Mouse (Mus musculus): ENCODE results near the gene Kctd2. TPM values are rescaled to one million over a fixed set of nuclear protein-coding genes. Genes with fewer than 3 reads are reported as not detected.
A peak's percentile ranks its signal among the peaks of the same experiment; 100 is the strongest.

Kctd2 gene
- total and polyA plus RNA-seq, 3 experiments, result 6.8 to 14.0 (median 13.7) TPM

DNA sequence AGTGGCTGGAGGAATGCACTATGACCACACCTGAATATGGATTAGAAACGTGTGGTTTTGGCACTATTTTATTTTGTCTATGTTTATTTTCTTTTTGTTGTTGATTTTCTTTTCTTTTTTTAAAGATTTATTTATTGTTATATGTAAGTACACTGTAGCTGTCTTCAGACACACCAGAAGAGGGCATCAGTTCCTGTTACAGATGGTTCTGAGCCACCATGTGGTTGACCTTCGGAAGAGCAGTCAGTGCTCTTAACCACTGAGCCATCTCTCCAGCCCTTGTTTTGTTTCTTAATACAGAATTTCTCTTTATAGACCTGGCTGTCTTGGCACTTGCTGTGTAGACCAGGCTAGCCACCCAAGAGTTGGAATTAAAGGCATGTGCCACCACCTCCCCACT, 47.2 kb upstream of the Kctd2 start:
- no peaks in the 10 kb centered on the region for H3K9me3 ChIP-seq (replicated peaks; ENCODE audit: low read length)
- H3K4me3 ChIP-seq (replicated peaks in 1 of 3; ENCODE audit: low read depth in 2 of 3, low read length in 2 of 3, poor library complexity in 1 of 3), result no peak overlapping the region
- in situ Hi-C loops (cut with MboI; ENCODE audit: low pct_ligation_motif_present, low pct_unique_long_range_greater_than_20kb, low sequenced_read_pairs), result no loop called here
- peak in 1 of 2 experiments; percentile 71; a peak in 2 of 4 replicates for TF ChIP-seq CTCF (conservative IDR thresholded peaks at IDR 0.05 in 1 of 2, IDR thresholded peaks at IDR 0.05 in 1 of 2; ENCODE audit: low read depth in 2 of 2, low read length in 2 of 2)
- no peak for TF ChIP-seq ETS1 (conservative IDR thresholded peaks at IDR 0.05; ENCODE audit: low read depth, low read length)
- H3K4me1 ChIP-seq (ENCODE audit: control insufficient read depth in 1 of 2, insufficient read depth in 2 of 2), result peaks cover 5 to 10% of the 10 kb centered on the region in 2 experiments
- H3K79me2 ChIP-seq (replicated peaks; ENCODE audit: control insufficient read depth, extremely low read depth, insufficient read depth, poor library complexity, severe bottlenecking), result no peaks in the 10 kb centered on the region
- DNase-seq (ENCODE audit: extremely low read depth), result no peak
- dilution Hi-C loops (cut with MboI; ENCODE audit: extremely low pct_ligation_motif_present, extremely low pct_unique_long_range_greater_than_20kb, low sequenced_read_pairs), result no loop called here
- H3K27me3 ChIP-seq (replicated peaks), result peaks cover 92% of the 10 kb centered on the region
- H3K36me3 ChIP-seq (replicated peaks in 1 of 2; ENCODE audit: control insufficient read depth in 1 of 2, insufficient read depth in 1 of 2, low read length in 1 of 2), result no peaks in the 10 kb centered on the region
- no peak overlapping the region for H3K4me2 ChIP-seq (ENCODE audit: insufficient read depth, low read depth, poor library complexity, severe bottlenecking)
- no peak overlapping the region for H3K27ac ChIP-seq (ENCODE audit: insufficient read depth, low read depth)
- no peak overlapping the region for H3K9ac ChIP-seq (ENCODE audit: insufficient read depth, low read depth)

DNA sequence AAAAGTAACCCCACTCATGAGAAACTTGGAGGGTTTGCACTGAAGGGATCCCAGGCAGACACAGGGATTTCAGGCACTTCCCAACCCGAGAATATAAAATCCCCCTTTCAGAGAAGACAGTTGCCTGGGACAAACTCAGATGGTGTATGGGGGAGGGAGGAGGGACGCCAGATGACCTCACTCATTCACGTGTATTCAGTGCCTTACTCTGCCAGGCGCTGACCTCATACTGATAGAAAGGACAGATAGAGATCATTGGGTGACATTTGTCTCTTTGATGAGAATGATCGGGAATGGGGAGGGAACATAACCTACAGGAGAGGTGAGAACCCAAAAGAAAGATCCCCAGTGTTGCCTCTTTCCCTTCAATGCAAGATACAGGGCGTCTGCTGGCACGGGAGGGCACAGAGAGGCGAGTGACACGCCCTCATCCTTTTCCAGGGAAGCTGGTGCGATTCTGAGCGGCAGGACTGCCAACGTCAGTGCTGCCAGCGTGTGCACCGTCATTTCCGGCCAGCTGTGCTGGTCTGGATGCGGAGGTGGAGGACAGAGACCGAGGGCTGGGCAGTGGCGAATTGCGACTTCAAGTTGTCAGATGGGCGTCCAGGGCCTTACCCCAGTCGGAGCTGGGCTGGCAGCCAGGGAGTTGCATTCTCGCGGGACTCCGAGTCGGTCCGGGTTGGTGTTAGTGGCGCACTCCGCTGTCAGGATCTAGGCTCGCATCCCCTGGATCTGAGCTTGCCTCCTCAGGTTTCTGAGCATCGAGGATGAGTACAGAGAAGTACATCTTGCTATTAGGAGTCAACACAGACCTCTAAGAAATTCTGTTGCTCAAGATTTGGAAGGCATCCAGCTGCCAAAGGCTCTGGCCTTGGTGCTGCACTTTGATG, 45.9 kb upstream of the Kctd2 start:
- no peaks in the 10 kb centered on the region for H3K36me3 ChIP-seq (replicated peaks in 1 of 2; ENCODE audit: control insufficient read depth in 1 of 2, insufficient read depth in 1 of 2, low read length in 1 of 2)
- H3K4me1 ChIP-seq (ENCODE audit: control insufficient read depth in 1 of 2, insufficient read depth in 2 of 2), result peaks cover 4 to 10% of the 10 kb centered on the region in 2 experiments; a peak in 3 of 4 replicates
- H3K4me2 ChIP-seq (ENCODE audit: insufficient read depth, low read depth, poor library complexity, severe bottlenecking), result peak overlapping the region; percentile 94
- in situ Hi-C loops (cut with MboI; ENCODE audit: low pct_ligation_motif_present, low pct_unique_long_range_greater_than_20kb, low sequenced_read_pairs) (no loop called here), dilution Hi-C loops (cut with MboI; ENCODE audit: extremely low pct_ligation_motif_present, extremely low pct_unique_long_range_greater_than_20kb, low sequenced_read_pairs) (no loop called here)
- H3K27me3 ChIP-seq (replicated peaks), result peaks cover 92% of the 10 kb centered on the region
- H3K79me2 ChIP-seq (replicated peaks; ENCODE audit: control insufficient read depth, extremely low read depth, insufficient read depth, poor library complexity, severe bottlenecking), result no peaks in the 10 kb centered on the region
- H3K9me3 ChIP-seq (replicated peaks; ENCODE audit: low read length), result peaks cover 10% of the 10 kb centered on the region
- peak overlapping the region; percentile 35 for H3K9ac ChIP-seq (ENCODE audit: insufficient read depth, low read depth)
- TF ChIP-seq CHD2 (IDR thresholded peaks at IDR 0.05; ENCODE audit: low read length), result peak; percentile 75; the same call in 1 of the 2 replicates
- peak; percentile 49; the same call in 1 of the 2 replicates for TF ChIP-seq BHLHE40 (IDR thresholded peaks at IDR 0.05; ENCODE audit: low read depth, low read length)
- TF ChIP-seq E2F4 (IDR thresholded peaks at IDR 0.05; ENCODE audit: insufficient replicate concordance, low read depth, low read length), result no peak
- TF ChIP-seq ETS1 (conservative IDR thresholded peaks at IDR 0.05; ENCODE audit: low read depth, low read length), result no peak
- TF ChIP-seq GABPA (IDR thresholded peaks at IDR 0.05; ENCODE audit: insufficient replicate concordance, low read depth, low read length), result no peak
- TF ChIP-seq SIN3A (IDR thresholded peaks at IDR 0.05; ENCODE audit: low read length), result peak; percentile 77
- no peak for TF ChIP-seq ZNF384 (IDR thresholded peaks at IDR 0.05; ENCODE audit: low read depth, low read length)
- no peak overlapping the region for H3K27ac ChIP-seq (ENCODE audit: insufficient read depth, low read depth)
- no peak for DNase-seq (ENCODE audit: extremely low read depth)
- H3K4me3 ChIP-seq (replicated peaks in 1 of 3; ENCODE audit: low read depth in 2 of 3, low read length in 2 of 3, poor library complexity in 1 of 3), result peak overlapping the region in 2 of 3 experiments; percentile 17 to 57

DNA sequence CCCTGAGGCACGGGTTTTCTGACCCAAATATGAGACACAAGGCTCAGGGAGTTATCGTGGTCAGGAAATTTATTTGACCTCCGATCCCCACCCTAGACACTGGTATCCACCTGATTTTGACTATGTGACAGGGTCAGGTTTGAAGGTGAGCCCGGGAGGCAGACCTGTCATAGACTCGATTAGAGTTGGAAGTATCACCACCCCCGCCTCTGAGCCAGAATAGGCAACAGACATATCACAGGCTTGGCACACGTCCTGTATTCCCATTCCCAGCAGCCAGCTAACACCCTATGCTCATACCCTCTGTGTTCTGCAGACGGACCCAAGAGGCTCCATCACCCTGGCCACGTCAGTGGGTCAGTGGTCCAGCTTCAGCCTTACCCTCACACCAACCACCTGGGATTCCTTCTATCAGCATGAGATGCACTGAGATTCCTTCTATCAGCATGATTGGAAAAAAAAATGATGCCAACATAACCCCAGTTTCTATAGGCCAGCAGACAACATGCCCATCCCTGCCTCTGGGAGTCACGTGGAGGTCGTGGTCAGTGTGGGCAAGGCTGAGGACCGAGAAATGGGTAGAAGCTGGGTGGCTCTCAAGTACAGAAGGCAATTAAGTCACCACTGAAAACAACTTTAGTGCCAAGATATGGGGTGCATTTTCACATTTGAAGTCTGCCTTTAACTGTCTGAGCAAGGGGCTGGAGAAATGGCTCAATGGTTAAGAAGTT, 45.1 kb upstream of the Kctd2 start:
- peaks cover 10% of the 10 kb centered on the region for H3K9me3 ChIP-seq (replicated peaks; ENCODE audit: low read length)
- dilution Hi-C loops (cut with MboI; ENCODE audit: extremely low pct_ligation_motif_present, extremely low pct_unique_long_range_greater_than_20kb, low sequenced_read_pairs), result no loop called here
- no peak for DNase-seq (ENCODE audit: extremely low read depth)
- no peak overlapping the region for H3K27ac ChIP-seq (ENCODE audit: insufficient read depth, low read depth)
- in situ Hi-C loops (cut with MboI; ENCODE audit: low pct_ligation_motif_present, low pct_unique_long_range_greater_than_20kb, low sequenced_read_pairs), result no loop called here
- H3K4me3 ChIP-seq (replicated peaks in 1 of 3; ENCODE audit: low read depth in 2 of 3, low read length in 2 of 3, poor library complexity in 1 of 3), result no peak overlapping the region
- no peaks in the 10 kb centered on the region for H3K79me2 ChIP-seq (replicated peaks; ENCODE audit: control insufficient read depth, extremely low read depth, insufficient read depth, poor library complexity, severe bottlenecking)
- peaks cover 85% of the 10 kb centered on the region for H3K27me3 ChIP-seq (replicated peaks)
- H3K4me1 ChIP-seq (ENCODE audit: control insufficient read depth in 1 of 2, insufficient read depth in 2 of 2), result peaks cover 4 to 10% of the 10 kb centered on the region in 2 experiments; a peak in 3 of 4 replicates
- H3K36me3 ChIP-seq (replicated peaks in 1 of 2; ENCODE audit: control insufficient read depth in 1 of 2, insufficient read depth in 1 of 2, low read length in 1 of 2), result no peaks in the 10 kb centered on the region
- 0 out of 2 replicates have a peak overlapping the region, but pooled peaks have one; percentile 35 for H3K9ac ChIP-seq (ENCODE audit: insufficient read depth, low read depth)
- H3K4me2 ChIP-seq (ENCODE audit: insufficient read depth, low read depth, poor library complexity, severe bottlenecking), result peak overlapping the region; percentile 94
- no peak for TF ChIP-seq TCF12 (IDR thresholded peaks at IDR 0.05; ENCODE audit: low read depth, low read length)
- peak; percentile 11; the same call in 1 of the 2 replicates for TF ChIP-seq SIN3A (IDR thresholded peaks at IDR 0.05; ENCODE audit: low read length)
- TF ChIP-seq EP300 (IDR thresholded peaks at IDR 0.05; ENCODE audit: low read length), result no peak

Data from CH12.LX (cell line).